Mouse (Mus musculus) G1E-ER4 (cell line): Measurements from ENCODE around the gene Plin5. TPM values are rescaled to one million over a fixed set of nuclear protein-coding genes. Genes with fewer than 3 reads are reported as not detected.

Source experiments
- GATA1 ChIP-seq: IDR thresholded peaks from one replicate; pipeline ENCODE4 v1.8.0; 2012; ENCODE audit warnings: low read length, inconsistent platforms
- polyA plus RNA-seq: library from polyadenylated mRNA; stranded (reverse); fragments of >175 nt; gene quantifications from 2 replicates; pipeline ENCODE4 v1.2.3, GENCODE M21; 2012

The Plin5 gene
- not detected in 2 replicates for polyA plus RNA-seq

DNA sequence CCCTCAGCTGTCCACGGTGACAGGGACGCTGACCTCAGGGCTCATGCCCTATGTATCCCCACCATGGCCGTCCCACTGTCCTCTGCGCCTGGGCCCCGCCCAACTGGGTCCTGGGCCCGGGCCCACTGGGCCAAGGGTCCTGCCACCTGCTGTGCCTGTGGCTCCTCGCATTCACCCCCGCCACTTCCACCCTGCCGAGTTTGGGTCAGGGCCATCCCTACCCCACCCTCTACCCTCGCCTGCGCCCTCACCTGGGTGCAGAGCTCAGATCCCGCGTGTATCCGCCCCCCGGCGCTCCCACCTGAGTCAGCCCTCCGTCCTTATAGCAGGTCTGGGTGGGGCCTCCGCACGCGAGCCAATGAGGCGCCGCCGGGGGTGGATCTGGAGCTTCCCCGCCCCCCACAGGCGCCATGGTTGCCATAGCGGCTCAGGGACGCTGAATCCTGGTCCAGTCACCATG, at the start of gene Plin5:
TSS of gene Plin5 (minus strand) at position 346 of the 460 bp plus-strand sequence.
- no peak for TF ChIP-seq GATA1

DNA sequence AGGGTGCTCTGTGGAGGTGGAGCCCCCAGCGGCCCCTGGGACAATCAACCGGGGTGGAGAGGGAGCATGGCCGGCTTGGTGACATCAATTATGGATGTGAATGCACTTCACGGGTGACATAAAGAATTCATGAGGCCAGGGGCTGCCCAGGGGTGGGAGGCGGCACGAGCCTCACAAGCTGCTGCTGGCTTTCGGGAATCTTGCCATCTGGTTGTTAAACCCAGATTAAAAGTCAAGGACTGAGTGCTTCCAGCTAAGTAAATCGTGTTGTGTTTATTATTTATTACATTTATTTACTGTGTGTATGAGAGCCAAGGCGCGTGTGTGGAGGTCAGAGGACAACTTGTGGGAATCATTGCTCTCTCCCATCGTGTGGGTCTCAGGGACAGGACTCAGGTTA, 48.3 kb upstream of the Plin5 start:
- TF ChIP-seq GATA1, result no peak

DNA sequence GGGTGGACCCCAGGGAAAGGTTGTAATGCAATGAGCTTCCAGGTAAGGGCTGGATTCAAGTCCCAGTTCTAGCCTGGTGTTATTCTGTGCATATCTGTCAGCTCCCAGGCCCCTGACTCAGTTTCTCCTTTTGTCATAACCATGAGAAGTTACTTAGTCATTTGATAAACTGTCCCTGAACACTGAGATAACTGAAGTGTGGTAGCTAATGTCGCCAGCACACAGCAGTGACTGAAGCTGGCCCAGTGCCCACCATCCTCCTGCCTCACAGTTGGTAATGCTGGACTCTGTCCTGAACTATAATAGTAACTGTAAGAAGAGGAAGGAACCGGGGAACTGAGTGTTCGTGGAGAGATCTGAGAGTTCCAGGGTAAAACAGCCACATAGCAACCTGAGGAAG, 47.1 kb upstream of the Plin5 start:
- no peak for TF ChIP-seq GATA1

DNA sequence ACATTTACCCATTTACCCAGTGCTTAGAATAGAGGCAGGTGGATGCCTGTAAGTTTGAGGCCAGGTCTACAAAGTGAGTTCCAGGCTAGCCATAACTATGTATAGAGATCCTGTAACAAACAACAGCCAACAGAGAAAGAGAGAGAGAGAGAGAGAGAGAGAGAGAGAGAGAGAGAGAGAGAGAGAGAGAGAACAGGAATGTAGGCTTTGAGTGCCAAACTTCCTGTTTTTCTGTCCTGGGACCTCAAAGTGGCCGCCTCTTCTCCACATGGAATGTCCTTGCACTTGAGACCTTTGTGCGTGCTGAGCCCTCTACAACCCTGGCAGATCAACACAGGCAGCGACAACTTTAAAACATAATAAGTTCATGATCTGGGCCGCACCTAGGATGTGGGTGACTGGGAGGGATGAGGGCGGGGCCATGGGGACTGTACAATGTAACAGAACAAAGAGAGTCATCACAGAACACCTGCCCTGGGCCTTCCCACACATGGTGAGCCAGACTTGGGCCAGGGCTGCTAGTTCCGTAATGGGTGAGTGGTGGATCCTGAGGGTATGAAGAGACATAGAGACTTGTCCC, 46.2 kb upstream of the Plin5 start:
- no peak for TF ChIP-seq GATA1

DNA sequence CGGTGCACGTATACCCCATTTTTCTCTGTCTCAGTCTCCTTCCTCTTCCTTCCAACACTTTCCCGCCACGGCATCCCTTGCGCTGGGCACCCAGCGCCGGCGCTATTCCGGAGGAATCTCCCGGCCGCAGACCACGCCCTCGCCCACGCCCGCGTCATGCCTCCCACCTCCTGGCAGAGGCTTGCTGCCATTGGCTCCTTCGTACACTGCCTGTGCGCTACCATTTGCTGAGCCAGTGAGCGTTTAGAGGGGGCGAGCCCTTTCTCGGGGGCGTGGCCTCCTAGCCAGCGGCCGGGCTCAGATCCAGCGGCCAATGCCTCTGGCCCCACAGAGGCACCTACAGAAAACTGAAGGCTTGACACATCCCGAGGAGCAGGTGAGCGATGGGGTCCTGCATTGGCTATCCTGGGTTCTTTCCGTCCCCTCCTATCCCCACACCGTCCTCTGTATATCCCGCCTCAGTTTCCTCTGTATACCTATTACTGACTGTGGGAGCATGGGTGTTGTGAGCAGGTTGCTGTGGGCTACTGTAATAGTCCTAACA, 44.9 kb upstream of the Plin5 start, which contains the start of gene Tnfaip8l1:
TSS of gene Tnfaip8l1 (plus strand) at position 247 of the 544 bp plus-strand sequence.
- no peak for TF ChIP-seq GATA1

DNA sequence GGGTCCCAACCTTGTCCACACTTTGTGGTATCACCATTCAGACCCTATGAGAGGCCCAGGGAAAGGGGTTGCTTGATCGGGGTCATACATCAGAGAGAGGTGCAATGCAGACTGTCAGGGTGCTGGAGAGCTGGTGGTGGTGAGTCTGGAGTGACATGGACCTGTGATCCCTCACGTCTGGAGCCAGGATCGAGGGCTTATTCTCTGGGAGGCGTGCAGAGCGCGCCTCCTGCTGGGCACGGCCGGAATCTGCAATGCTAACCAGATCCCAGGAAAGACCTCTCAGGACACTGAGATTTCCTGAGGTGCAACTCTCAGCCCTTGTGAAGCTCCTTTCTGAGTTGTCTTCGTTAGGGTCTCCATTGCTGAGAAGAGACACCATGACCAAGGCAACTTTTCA, 42.3 kb upstream of the Plin5 start:
- no peak for TF ChIP-seq GATA1

DNA sequence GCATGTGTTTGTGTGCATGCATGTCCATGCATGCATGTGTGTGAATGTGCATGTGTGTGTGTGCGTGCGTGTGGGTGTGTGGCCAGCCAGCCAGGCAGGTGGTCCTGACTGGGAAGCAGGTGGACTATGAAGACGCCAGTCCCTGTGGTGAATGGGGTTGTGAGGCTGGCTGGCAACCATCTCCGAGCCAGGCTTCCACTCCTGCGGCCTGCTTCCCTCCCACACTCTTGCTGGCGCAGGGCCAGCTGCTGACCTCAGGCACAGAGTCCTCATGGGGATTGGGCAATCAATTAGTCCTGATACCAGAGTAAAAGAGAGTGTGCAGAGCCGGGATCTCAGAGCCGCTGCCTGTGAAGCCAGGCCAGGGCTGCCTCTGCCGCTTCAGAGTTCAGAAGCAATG, 36.2 kb upstream of the Plin5 start:
- no peak for TF ChIP-seq GATA1

DNA sequence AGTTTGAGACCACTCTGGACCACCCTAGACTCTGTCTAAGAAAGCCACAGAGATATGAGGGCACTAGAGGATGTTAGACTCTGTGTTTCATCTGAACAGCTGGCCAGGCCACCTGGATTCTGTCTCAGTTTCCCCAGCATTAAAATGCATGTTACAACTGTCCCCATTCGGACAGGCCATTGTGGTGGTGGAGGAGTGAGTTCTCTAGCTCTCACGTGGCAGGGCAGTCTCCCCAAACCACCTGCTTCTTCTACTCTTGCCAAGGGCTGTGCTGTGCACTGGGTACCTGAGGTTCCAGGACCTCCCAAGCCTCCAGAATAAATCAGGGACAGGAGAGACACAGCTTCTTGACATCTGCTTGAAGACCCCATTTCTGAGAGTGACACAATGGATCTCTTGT, 32.5 kb upstream of the Plin5 start:
- no peak for TF ChIP-seq GATA1

DNA sequence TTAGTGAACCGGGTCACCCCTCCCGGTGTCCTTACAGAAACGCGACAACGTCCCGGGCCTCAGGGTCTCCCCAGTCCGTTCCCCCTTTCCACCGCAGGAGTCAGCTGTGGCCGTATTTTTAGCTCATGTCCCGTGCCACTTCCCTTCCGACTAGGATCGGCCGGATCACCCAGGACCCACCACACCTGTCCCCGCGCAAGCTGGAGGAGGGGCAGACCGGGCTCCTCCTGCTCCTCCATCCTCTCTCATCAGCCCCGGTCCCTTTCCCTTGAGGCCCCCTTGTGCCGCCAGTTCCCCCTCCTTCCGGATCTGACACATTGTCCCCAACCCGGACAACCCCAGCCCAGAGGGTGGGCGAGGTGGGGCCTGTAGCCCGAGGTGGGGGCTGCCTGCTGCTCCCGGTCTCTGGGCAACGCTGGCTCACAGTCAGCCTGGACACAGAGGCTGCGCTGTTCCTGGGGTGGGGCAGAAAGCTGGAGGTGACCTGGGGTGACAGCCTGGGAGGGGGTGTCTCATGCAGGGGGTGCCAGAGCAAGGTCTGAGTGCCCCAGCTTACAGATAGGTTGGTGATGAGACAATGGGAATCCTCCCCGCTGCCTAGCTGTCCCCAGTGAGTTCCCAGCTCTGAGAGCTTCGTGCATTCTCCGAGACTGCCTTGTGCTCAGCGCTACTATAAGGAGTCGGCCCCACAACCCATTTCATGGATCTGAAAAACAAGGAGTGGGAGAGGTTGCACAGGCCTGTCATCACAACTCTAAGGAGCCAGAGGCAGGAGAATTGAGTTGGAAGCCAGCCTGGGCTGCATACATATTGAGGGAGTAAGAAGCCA, 31.6 kb upstream of the Plin5 start:
- no peak for TF ChIP-seq GATA1

DNA sequence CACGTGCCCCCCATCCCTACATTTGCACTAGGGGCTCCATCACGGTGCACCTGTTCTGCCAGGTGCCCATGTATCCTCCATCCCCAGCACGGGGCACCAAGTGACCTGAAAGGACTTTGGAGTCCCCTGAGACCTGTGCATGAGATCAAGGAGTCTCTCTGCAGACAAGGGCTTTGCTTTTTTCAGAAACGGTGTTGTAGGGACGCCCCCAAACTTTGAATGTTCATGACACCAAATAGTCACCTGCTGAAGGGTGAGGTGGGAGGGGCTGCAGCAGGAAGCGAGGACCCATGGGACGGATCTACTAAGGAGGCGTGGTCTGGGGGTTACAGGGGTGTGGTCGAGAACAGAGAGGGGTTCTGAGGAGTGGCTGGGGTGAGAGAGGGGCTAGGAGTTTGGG, 30.9 kb upstream of the Plin5 start:
- TF ChIP-seq GATA1, result no peak

DNA sequence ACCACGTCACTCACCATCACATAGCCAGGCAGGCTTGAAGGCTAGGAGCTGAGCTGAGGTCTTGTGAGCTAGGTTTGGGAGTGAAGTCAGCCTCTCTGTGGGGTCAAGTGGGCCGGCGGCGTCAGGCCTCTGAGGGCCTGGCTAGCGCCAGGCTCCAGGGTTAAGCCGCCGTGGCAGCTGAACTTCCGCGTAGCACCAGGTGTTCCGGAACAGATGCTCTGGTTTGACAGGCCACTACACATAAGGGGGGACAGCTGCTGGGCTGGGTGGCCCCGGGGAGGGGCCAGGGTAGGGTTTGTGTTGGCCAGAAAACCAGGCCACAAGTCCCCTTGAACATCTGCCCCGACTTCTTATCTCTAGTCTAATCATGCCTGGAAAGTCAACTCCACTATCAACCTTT, 30.0 kb upstream of the Plin5 start:
- no peak for TF ChIP-seq GATA1

DNA sequence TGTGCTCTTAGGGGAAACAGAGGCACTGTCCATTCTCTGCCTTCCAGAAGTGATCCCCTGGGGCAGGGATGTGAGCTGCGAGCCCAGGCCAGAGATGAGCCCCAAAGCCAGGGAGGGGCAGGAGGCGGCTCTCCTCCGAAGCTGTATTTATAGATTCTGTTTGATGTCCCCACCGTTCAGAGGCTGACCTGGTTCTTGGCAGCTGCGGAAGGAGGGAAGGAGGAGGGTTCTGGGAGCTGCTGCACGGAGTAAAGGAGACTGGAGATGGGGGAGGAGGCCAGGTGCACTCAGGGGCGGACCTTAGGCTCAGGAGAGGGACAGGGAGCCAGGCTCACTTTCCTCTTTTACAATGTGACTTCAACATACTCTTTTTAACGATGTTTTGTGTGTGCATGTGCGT, 28.7 kb upstream of the Plin5 start:
- TF ChIP-seq GATA1, result no peak

DNA sequence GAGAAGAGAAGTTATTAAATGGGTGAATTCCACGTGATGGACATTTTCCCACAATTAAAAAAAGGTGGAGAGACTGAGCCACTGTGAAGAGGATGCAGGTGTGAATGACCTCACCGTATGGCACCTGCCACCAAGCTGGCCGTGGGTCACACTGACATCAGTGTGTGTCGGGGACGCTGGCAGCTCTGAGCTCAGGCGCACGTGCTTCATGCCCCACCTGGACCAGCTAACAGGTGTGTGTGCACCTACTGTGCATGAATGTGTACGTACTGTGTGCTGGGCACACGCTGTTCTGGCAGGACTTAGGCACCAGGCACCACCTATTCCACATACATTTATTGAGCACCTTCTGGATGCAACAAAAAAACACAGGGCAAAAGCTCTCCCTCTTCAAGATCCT, 27.1 kb upstream of the Plin5 start:
- TF ChIP-seq GATA1, result no peak

DNA sequence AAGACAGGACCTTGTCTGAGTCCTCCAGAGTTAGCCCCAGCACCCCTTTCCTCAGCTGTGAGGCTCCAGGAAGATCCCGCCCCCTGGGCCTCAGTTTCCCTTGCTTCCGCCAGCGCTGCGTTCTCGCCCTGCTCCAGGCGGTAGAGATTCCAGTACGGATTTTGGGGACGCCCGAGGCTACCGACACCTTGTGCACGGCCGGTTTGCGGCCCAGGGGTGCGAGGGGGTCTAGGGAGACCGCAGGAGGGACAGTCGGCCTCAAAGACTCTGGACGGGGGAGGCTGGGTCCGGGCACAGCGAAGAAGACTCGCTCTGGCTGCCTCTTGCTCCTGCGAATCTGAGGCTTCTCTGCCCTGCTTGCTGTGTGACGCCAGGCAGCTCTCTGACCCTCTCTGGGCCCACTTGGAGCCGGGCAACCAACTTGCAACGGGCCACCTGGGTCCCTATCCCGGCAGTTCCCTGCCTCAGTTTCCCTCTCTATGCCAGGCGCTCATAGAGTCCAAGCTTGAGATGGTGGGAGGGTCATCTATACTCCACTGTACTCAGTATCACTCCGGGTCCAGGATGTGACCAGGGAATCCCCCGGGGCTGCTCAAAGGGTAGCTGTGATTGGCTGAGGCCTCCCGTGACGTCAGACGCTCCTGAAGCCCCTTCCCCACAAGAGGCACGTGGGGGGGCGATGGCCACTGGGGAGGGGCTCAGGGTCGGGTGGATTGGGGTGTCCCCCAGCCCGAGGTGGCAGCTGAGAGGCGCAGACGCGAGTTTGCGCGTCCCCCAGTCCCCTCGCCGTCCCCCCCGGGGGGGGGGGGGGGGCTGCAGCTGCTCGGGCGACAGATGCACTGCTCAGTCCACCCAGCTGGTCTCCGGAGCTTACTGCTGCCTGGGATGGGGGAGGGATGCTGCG, 24.6 kb upstream of the Plin5 start:
- TF ChIP-seq GATA1, result no peak

DNA sequence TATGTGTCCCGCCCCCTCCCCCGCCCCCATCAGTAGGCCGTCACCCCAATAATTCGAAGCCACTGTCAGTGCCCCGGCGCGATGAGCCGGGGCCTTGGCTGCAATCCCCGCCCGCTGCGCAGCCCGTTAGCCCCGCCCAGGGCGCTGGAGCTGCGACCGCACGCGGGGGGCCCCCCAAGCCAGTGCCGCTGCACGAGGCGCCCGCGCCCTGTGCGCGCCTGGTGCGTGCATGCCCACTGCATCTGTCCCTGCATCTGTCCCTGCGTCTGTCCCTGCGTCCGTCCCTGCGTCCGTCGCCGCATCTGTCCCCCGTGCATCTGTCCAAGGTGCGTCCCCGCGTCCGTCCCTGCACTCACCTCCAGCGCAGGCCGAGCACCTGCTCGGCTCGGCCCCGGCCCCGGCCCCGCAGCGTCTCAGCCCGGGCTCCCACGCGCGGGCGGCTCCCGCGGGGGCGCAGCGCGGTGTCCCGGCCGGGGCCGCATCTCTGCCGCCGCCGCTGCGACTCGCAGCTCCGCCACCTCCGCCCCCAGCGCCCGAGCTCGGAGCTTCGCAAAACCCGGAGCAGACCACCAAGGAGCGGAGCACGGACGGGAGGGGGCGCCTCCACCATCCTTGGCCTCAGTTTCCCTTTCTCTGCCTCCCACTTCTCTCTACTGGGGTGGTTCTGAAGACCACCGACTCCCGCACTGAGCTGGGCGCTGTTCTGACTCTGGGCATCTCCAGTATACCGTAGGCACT, 22.6 kb upstream of the Plin5 start, which contains the start of gene Sema6b:
TSS of gene Sema6b (minus strand) at position 486 of the 738 bp plus-strand sequence.
- no peak for TF ChIP-seq GATA1
